Mouse (Mus musculus): ENCODE data around the gene Il10ra. TPM values are rescaled to one million over a fixed set of nuclear protein-coding genes. Genes with fewer than 3 reads are reported as not detected.
A peak's percentile ranks its signal among the peaks of the same experiment; 100 is the strongest.

Gene Il10ra
- polyA plus RNA-seq, 1 experiment from 2014 or later = 0.65 TPM

DNA sequence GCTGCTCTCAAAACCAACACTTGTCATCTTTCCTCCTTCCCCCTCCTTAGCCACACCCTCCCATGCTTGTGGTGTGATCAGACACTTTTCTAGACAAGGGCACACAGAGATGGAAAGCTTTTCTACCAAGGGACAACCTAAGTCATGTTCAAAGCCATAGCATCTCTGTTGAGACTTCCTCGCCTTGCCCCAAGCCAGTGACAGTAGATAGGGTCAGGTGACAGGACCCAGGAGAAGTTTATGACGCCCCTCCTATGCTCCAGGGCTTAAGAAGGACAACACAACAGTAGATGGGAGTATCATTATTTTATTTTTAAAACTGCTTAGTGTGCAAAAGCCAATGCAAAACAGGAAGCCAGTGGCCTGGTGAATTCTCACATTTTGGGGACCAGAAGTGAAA is 21.4 kb downstream of the Il10ra start:
- Histone ChIP-seq H3K4me2 (replicated peaks; ENCODE audit: low read depth, low read length) (no peak overlapping the region), H3K9ac (replicated peaks; ENCODE audit: low read length) (no peak overlapping the region), H3K4me1 (ENCODE audit: insufficient read depth, low read length) (no peaks in the 10 kb centered on the region), H3K27ac (ENCODE audit: low read length) (no peak overlapping the region), H3K4me3 (ENCODE audit: low read length) (no peak overlapping the region), H3K36me3 (ENCODE audit: insufficient read depth, low read length) (no peaks in the 10 kb centered on the region), H3K27me3 (ENCODE audit: insufficient read depth, low read length) (no peaks in the 10 kb centered on the region), H3K9me3 (ENCODE audit: low read length) (no peaks in the 10 kb centered on the region)
- 60% methylated on average over 2 of the region's 2 CpGs for WGBS
- no peak for ATAC-seq (ENCODE audit: low FRiP score, low TSS enrichment)

DNA sequence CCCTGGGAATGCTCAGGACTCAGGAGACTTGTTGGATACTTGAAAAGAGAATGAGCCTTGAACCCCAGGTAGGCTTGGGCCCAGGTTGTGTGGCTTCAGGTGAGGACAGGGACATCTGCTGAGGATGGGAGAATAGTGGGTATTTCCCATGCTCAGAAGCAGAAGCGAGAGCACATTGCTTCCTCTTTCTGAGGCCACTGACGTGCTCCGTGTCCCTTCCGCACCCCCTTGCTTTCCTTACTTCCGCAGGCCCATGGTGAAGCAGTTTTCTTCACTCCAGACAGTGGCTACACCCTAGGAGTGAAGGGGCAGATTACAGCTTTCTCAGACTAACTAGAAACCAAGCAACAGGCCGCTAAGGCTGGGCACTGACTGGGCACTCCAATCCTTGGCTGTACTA is 22.9 kb downstream of the Il10ra start:
- no peak for ATAC-seq (ENCODE audit: low FRiP score, low TSS enrichment)
- Histone ChIP-seq H3K4me1 (ENCODE audit: insufficient read depth, low read length) (no peaks in the 10 kb centered on the region), H3K27ac (ENCODE audit: low read length) (no peak overlapping the region), H3K27me3 (ENCODE audit: insufficient read depth, low read length) (no peaks in the 10 kb centered on the region), H3K9me3 (ENCODE audit: low read length) (no peaks in the 10 kb centered on the region), H3K9ac (replicated peaks; ENCODE audit: low read length) (no peak overlapping the region), H3K4me3 (ENCODE audit: low read length) (no peak overlapping the region), H3K36me3 (ENCODE audit: insufficient read depth, low read length) (no peaks in the 10 kb centered on the region), H3K4me2 (replicated peaks; ENCODE audit: low read depth, low read length) (no peak overlapping the region)
- 90% methylated on average over 6 of the region's 6 CpGs for WGBS

- Histone ChIP-seq H3K4me1 (ENCODE audit: insufficient read depth, low read length) (no peaks in the 10 kb centered on the region), H3K9me3 (ENCODE audit: low read length) (no peaks in the 10 kb centered on the region), H3K4me3 (ENCODE audit: low read length) (no peak overlapping the region), H3K4me2 (replicated peaks; ENCODE audit: low read depth, low read length) (no peak overlapping the region), H3K27me3 (ENCODE audit: insufficient read depth, low read length) (no peaks in the 10 kb centered on the region), H3K27ac (ENCODE audit: low read length) (no peak overlapping the region), H3K36me3 (ENCODE audit: insufficient read depth, low read length) (no peaks in the 10 kb centered on the region), H3K9ac (replicated peaks; ENCODE audit: low read length) (no peak overlapping the region)
- WGBS = 58% methylated on average over 1 of the region's 1 CpGs
- no peak for ATAC-seq (ENCODE audit: low FRiP score, low TSS enrichment)
Observed at GRCm38 (mm10) chr9:45245432-45245831, 23.5 kb downstream of the Il10ra start.

- no peaks in the 10 kb centered on the region; the same call in 1 of the 2 replicates for H3K9me3 ChIP-seq (ENCODE audit: low read length)
- H3K4me1 ChIP-seq (ENCODE audit: insufficient read depth, low read length) = no peaks in the 10 kb centered on the region
- WGBS = 86% methylated on average over 5 of the region's 5 CpGs
- no peaks in the 10 kb centered on the region for H3K27me3 ChIP-seq (ENCODE audit: insufficient read depth, low read length)
- ATAC-seq (ENCODE audit: low FRiP score, low TSS enrichment) = no peak
- no peak overlapping the region for H3K4me3 ChIP-seq (ENCODE audit: low read length)
- H3K9ac ChIP-seq (replicated peaks; ENCODE audit: low read length) = no peak overlapping the region
- no peak overlapping the region for H3K27ac ChIP-seq (ENCODE audit: low read length)
- H3K4me2 ChIP-seq (replicated peaks; ENCODE audit: low read depth, low read length) = no peak overlapping the region
- no peaks in the 10 kb centered on the region for H3K36me3 ChIP-seq (ENCODE audit: insufficient read depth, low read length)
Observed at GRCm38 (mm10) chr9:45241397-45241796, 27.6 kb downstream of the Il10ra start.

GRCm38 (mm10) chr9:45236744-45237143 is 32.2 kb downstream of the Il10ra start:
- no peak for ATAC-seq (ENCODE audit: low FRiP score, low TSS enrichment)
- Histone ChIP-seq H3K9me3 (ENCODE audit: low read length) (no peaks in the 10 kb centered on the region; the same call in 1 of the 2 replicates), H3K4me3 (ENCODE audit: low read length) (no peak overlapping the region), H3K27me3 (ENCODE audit: insufficient read depth, low read length) (no peaks in the 10 kb centered on the region), H3K9ac (replicated peaks; ENCODE audit: low read length) (no peak overlapping the region), H3K27ac (ENCODE audit: low read length) (no peak overlapping the region), H3K4me2 (replicated peaks; ENCODE audit: low read depth, low read length) (no peak overlapping the region), H3K4me1 (ENCODE audit: insufficient read depth, low read length) (no peaks in the 10 kb centered on the region), H3K36me3 (ENCODE audit: insufficient read depth, low read length) (no peaks in the 10 kb centered on the region)
- WGBS = 48% methylated on average over 7 of the region's 7 CpGs

- Histone ChIP-seq H3K9me3 (ENCODE audit: low read length) (no peaks in the 10 kb centered on the region; the same call in 1 of the 2 replicates), H3K4me3 (ENCODE audit: low read length) (no peak overlapping the region), H3K4me2 (replicated peaks; ENCODE audit: low read depth, low read length) (no peak overlapping the region), H3K27ac (ENCODE audit: low read length) (peak overlapping the region; percentile 7; the same call in 1 of the 2 replicates), H3K9ac (replicated peaks; ENCODE audit: low read length) (no peak overlapping the region), H3K27me3 (ENCODE audit: insufficient read depth, low read length) (no peaks in the 10 kb centered on the region), H3K4me1 (ENCODE audit: insufficient read depth, low read length) (no peaks in the 10 kb centered on the region), H3K36me3 (ENCODE audit: insufficient read depth, low read length) (no peaks in the 10 kb centered on the region)
- no peak for ATAC-seq (ENCODE audit: low FRiP score, low TSS enrichment)
- 31% methylated on average over 6 of the region's 6 CpGs for WGBS
Observed at GRCm38 (mm10) chr9:45235668-45236227, 33.2 kb downstream of the Il10ra start.

- Histone ChIP-seq H3K9ac (replicated peaks; ENCODE audit: low read length) (no peak overlapping the region), H3K27ac (ENCODE audit: low read length) (no peak overlapping the region), H3K27me3 (ENCODE audit: insufficient read depth, low read length) (no peaks in the 10 kb centered on the region), H3K4me3 (ENCODE audit: low read length) (no peak overlapping the region), H3K4me2 (replicated peaks; ENCODE audit: low read depth, low read length) (no peak overlapping the region), H3K4me1 (ENCODE audit: insufficient read depth, low read length) (no peaks in the 10 kb centered on the region), H3K9me3 (ENCODE audit: low read length) (no peaks in the 10 kb centered on the region), H3K36me3 (ENCODE audit: insufficient read depth, low read length) (no peaks in the 10 kb centered on the region)
- WGBS = 68% methylated on average over 8 of the region's 8 CpGs
- ATAC-seq (ENCODE audit: low FRiP score, low TSS enrichment) = no peak
Observed at GRCm38 (mm10) chr9:45229359-45229758, 39.6 kb downstream of the Il10ra start.

- 0 out of 2 replicates have a peak, but pooled peaks have one; percentile 35 for ATAC-seq (ENCODE audit: low FRiP score, low TSS enrichment)
- Histone ChIP-seq H3K9me3 (ENCODE audit: low read length) (no peaks in the 10 kb centered on the region), H3K27me3 (ENCODE audit: insufficient read depth, low read length) (no peaks in the 10 kb centered on the region), H3K4me1 (ENCODE audit: insufficient read depth, low read length) (no peaks in the 10 kb centered on the region), H3K4me2 (replicated peaks; ENCODE audit: low read depth, low read length) (no peak overlapping the region), H3K27ac (ENCODE audit: low read length) (no peak overlapping the region), H3K36me3 (ENCODE audit: insufficient read depth, low read length) (no peaks in the 10 kb centered on the region), H3K9ac (replicated peaks; ENCODE audit: low read length) (no peak overlapping the region), H3K4me3 (ENCODE audit: low read length) (no peak overlapping the region)
- 12% methylated on average over 6 of the region's 6 CpGs for WGBS
Observed at GRCm38 (mm10) chr9:45221567-45221966, 47.4 kb downstream of the Il10ra start.

GRCm38 (mm10) chr9:45219644-45220043 is 49.3 kb downstream of the Il10ra start:
- no peak for ATAC-seq (ENCODE audit: low FRiP score, low TSS enrichment)
- Histone ChIP-seq H3K4me1 (ENCODE audit: insufficient read depth, low read length) (no peaks in the 10 kb centered on the region), H3K36me3 (ENCODE audit: insufficient read depth, low read length) (no peaks in the 10 kb centered on the region), H3K4me2 (replicated peaks; ENCODE audit: low read depth, low read length) (no peak overlapping the region), H3K4me3 (ENCODE audit: low read length) (no peak overlapping the region), H3K9ac (replicated peaks; ENCODE audit: low read length) (no peak overlapping the region), H3K9me3 (ENCODE audit: low read length) (no peaks in the 10 kb centered on the region), H3K27me3 (ENCODE audit: insufficient read depth, low read length) (no peaks in the 10 kb centered on the region), H3K27ac (ENCODE audit: low read length) (no peak overlapping the region)
- 85% methylated on average over 3 of the region's 3 CpGs for WGBS

- 69% methylated on average over 11 of the region's 11 CpGs for WGBS
Observed at GRCm38 (mm10) chr9:45215526-45216179, 53.3 kb downstream of the Il10ra start.

More at GRCm38 (mm10) chr9:45215526-45216179, 53.3 kb downstream of the Il10ra start:
- no peak overlapping the region for H3K9ac ChIP-seq (replicated peaks; ENCODE audit: low read length)
- H3K27ac ChIP-seq (ENCODE audit: low read length) = no peak overlapping the region
- no peak for ATAC-seq (ENCODE audit: low FRiP score, low TSS enrichment)
- H3K4me2 ChIP-seq (replicated peaks; ENCODE audit: low read depth, low read length) = no peak overlapping the region
- H3K36me3 ChIP-seq (ENCODE audit: insufficient read depth, low read length) = no peaks in the 10 kb centered on the region
- H3K9me3 ChIP-seq (ENCODE audit: low read length) = no peaks in the 10 kb centered on the region
- H3K4me3 ChIP-seq (ENCODE audit: low read length) = no peak overlapping the region
- no peaks in the 10 kb centered on the region for H3K4me1 ChIP-seq (ENCODE audit: insufficient read depth, low read length)
- H3K27me3 ChIP-seq (ENCODE audit: insufficient read depth, low read length) = no peaks in the 10 kb centered on the region

All from kidney, embryonic 16.5 days (tissue).